Mouse (Mus musculus): Measurements from ENCODE around the gene Lhx3.

Gene Lhx3

GRCm38 (mm10) chr2:26201926-26202848, 5.9 kb downstream of the Lhx3 start:
- no peak for DNase-seq (ENCODE audit: low read depth, low spot score)

- no peak for DNase-seq (ENCODE audit: low read depth, low spot score)
These were observed 9.6 kb downstream of the Lhx3 start for GRCm38 (mm10) chr2:26198488-26198887.

- no peak for DNase-seq (ENCODE audit: low read depth, low spot score)
These were observed 13.3 kb downstream of the Lhx3 start for GRCm38 (mm10) chr2:26194552-26195339.

GRCm38 (mm10) chr2:26188517-26188916, 19.6 kb downstream of the Lhx3 start:
- DNase-seq (ENCODE audit: low read depth, low spot score): no peak

- no peak for DNase-seq (ENCODE audit: low read depth, low spot score)
These were observed 23.7 kb downstream of the Lhx3 start for GRCm38 (mm10) chr2:26184352-26184751.

GRCm38 (mm10) chr2:26182646-26183045, 25.4 kb downstream of the Lhx3 start:
- DNase-seq (ENCODE audit: low read depth, low spot score): no peak

GRCm38 (mm10) chr2:26177189-26177588, 30.9 kb downstream of the Lhx3 start:
- DNase-seq (ENCODE audit: low read depth, low spot score): no peak

- DNase-seq (ENCODE audit: low read depth, low spot score): no peak
These were observed 31.4 kb downstream of the Lhx3 start for GRCm38 (mm10) chr2:26176731-26177130.

- DNase-seq (ENCODE audit: low read depth, low spot score): no peak
These were observed 32.9 kb downstream of the Lhx3 start for GRCm38 (mm10) chr2:26175191-26175590.

- DNase-seq (ENCODE audit: low read depth, low spot score): no peak
These were observed 35.9 kb downstream of the Lhx3 start for GRCm38 (mm10) chr2:26172166-26172565.

- DNase-seq (ENCODE audit: low read depth, low spot score): no peak
These were observed 37.7 kb downstream of the Lhx3 start for GRCm38 (mm10) chr2:26170376-26170775.

- DNase-seq (ENCODE audit: low read depth, low spot score): no peak
These were observed 39.1 kb downstream of the Lhx3 start for GRCm38 (mm10) chr2:26168843-26169579.

- DNase-seq (ENCODE audit: low read depth, low spot score): no peak
These were observed 41.2 kb downstream of the Lhx3 start for GRCm38 (mm10) chr2:26166890-26167289.

GRCm38 (mm10) chr2:26158064-26158463, 50.0 kb downstream of the Lhx3 start:
- no peak for DNase-seq (ENCODE audit: low read depth, low spot score)

GRCm38 (mm10) chr2:26156191-26156977, 51.7 kb downstream of the Lhx3 start:
- DNase-seq (ENCODE audit: low read depth, low spot score): peak; percentile 36

GRCm38 (mm10) chr2:26155737-26156136, 52.4 kb downstream of the Lhx3 start:
- no peak for DNase-seq (ENCODE audit: low read depth, low spot score)

GRCm38 (mm10) chr2:26154586-26154985, 53.5 kb downstream of the Lhx3 start:
- no peak for DNase-seq (ENCODE audit: low read depth, low spot score)

GRCm38 (mm10) chr2:26153909-26154340, 54.2 kb downstream of the Lhx3 start:
- no peak for DNase-seq (ENCODE audit: low read depth, low spot score)

GRCm38 (mm10) chr2:26153295-26153694, 54.8 kb downstream of the Lhx3 start:
- no peak for DNase-seq (ENCODE audit: low read depth, low spot score)

All from brain, embryonic 18.5 days (tissue).